Mouse (Mus musculus) cerebellum, adult 2 months (tissue): ENCODE measurements around the gene Ino80b.

ENCODE experiments used
- CTCF ChIP-seq: fragments of 200-500 bp; IDR thresholded peaks from 2 replicates; pipeline ENCODE4 v1.5.1; 2011; ENCODE audit warnings: low read depth, mild to moderate bottlenecking, control low read depth, low read length, moderate library complexity, borderline replicate concordance; ENCODE audit not compliant: insufficient read depth
- POLR2A ChIP-seq: fragments of 200-500 bp; IDR thresholded peaks from 2 replicates; pipeline ENCODE4 v1.6.1; 2011; ENCODE audit warnings: low read length, control low read depth, borderline replicate concordance; ENCODE audit not compliant: insufficient read depth

DNA sequence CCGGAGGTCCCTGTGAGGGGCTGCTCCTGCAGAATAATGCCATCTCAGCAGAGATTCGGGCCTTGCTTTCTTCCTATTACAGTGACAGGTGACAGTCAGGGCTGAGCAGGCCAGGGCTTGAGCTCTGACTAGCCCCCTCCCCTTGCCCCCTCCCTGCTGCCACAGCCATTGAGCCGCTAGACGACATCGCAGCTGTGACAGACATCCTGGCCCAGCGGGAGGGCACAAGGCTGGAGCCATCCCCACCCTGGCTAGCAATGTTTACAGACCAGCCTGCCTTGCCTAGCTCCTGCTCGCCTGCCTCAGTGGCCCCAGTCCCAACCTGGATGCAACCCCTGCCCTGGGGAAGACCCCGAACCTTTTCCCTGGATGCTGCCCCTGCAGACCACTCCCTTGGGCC, 26.5 kb upstream of the Ino80b start:
- no peak for TF ChIP-seq CTCF
- TF ChIP-seq POLR2A: no peak
